Mouse (Mus musculus): ENCODE measurements at regions not wholly inside any gene's neighbourhood (a gene's known extent, or its start where the extent isn't known, plus 50 kb on each side); places are given as distances from the start of the nearest gene placed in this dataset.

DNA sequence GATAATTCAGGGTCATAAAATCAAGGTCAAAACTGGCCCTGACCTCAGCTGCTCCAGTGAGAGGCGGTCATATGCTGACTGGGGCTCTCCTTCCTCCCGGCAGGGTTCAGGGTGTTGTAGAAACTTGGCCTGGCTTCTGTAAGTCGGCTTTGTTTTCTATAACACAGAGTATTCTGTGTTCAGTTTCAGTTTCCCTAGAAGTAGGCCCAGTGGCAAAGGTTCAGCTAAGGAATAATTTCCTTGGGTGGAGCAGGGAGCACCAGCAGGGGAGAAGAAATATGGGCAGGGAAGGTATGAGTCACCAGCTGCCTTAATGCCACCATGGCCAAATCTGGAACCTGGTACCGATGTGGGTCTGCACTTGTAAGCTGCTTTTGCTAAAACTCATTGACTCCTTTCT, 153.5 kb downstream of the Hibadh start:
- no peak for DNase-seq

- DNase-seq: no peak
Measured at GRCm38 (mm10) chr6:52487861-52488260, 152.3 kb downstream of the Hibadh start.

DNA sequence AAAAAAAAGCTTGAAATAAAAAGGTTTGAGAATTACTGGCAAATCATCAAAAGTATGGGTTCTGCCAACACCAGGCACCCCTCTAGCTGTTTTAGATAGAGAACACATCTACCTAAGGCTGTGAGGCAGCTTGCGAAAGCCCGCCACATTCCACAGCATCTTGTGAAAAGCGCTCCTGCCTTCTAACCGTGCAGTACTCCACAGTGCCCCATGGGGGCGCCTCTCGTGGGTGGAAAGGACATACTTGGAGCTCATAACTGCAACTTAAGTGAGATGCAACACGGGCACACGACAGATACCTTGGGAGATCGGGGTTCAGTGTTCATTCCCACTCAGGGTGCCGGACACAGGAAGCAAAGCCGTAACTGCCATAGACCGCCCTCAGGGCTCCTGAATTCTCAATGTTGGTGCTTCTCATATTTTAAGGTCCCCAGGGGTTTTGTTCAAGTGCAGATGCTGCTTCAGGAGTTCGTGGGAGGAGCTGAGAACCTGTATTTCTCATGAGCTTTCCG, 149.9 kb downstream of the Hibadh start:
- peak; percentile 49 for DNase-seq

GRCm38 (mm10) chr6:52495301-52495700, 144.9 kb downstream of the Hibadh start:
- no peak for DNase-seq

- no peak for DNase-seq
Measured at GRCm38 (mm10) chr6:52495855-52496254, 144.3 kb downstream of the Hibadh start.

All from thymus, postnatal 4 days (tissue).